Mouse (Mus musculus): ENCODE measurements around the gene Fbxo6.

The Fbxo6 gene

DNA sequence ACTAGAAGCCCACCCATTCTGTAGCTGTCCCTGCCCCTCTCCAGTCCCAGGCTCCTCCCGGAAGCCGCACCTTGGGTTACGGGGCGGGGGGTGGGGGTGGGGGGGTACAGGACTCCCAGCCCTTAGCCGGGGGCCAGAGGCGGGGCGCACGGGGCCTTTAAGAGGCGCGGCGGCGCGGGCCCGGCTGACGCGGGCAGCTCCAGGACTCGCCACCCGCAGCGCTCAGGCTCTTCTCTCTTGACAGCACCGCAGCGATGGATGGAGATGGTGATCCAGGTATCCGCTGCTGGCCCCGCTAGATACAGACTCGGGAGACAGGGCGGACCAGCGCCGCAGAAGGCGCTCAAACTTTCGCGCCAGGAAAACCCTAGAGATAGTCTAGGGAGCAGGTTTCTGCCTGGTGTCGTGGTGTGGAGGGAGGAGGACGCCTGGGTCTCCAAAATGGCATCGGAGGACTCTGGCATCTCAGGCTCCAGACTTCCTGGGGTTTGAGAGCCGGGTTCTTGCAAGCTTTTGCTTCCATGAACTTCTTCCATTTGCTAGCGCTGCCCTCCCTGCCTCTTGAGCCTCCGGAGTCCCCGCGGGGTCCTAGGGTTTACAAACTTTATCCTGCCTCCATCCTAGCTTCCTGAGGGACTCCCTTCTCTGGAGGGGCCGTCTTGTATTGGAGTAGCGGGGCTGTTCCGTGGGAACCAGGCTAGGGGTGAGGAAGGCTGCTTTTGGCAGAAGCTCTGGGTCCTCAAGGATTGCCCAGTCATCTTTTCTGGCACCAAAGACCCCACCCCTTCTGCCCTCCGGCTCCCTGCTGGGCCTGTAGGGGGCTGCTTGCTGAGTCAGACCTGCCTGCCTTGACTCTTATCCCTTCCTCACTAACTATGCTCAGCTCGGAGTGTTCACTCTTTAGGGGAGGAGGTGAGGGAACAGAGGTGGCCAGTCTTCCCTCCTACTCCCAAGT, 8.8 kb upstream of the Fbxo6 start, which contains the start of the genes Fbxo44 and Fbxo2:
Gene Fbxo44 (minus strand): TSS at position 47 of the 955 bp plus-strand sequence.
Gene Fbxo2 (plus strand): TSS at position 186 of the 955 bp plus-strand sequence.
- peak; percentile 83 for DNase-seq

DNA sequence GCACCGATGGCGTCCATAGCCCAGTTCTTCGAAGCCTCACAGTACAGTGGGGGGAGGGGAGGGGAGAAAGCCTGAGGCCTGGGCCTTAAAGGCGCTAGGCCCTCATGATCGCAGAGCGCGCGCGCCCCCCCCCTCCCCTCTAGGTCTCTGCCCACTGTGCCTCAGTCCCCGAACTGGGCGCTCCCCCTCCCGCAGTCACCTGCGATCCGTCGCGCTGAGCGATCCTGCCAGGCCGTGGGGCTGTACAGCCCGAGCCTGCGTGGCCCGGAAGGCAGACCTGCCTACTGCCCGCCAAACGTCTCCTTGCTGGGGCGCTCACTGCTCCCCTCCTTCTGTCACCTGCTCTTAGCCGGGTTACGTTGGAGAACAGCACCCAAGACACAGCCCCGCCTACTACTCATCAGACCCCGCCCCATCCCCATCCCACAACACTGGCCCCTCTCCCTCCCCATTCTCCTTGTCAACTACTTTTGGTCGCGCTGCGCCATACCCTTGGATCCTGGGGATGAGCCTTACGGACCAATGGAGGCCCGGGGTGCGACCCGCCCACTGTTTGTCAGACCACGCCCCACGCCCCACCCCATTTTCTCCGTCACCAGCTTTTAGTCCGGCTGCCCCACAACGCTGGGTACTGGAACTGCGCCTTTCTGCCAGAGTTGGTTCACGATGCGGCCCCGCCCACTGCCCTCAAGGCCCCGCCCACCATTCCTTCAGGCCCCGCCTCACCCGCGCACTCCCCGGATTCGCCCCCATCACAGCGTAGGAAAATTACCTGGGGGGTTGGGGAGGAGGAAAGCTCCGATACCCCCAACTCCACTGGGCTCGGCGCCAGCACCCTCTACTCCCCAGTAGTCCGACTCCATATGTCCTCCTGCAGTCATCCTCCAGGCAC, 7.8 kb upstream of the Fbxo6 start:
- peak; percentile 98 for DNase-seq

DNA sequence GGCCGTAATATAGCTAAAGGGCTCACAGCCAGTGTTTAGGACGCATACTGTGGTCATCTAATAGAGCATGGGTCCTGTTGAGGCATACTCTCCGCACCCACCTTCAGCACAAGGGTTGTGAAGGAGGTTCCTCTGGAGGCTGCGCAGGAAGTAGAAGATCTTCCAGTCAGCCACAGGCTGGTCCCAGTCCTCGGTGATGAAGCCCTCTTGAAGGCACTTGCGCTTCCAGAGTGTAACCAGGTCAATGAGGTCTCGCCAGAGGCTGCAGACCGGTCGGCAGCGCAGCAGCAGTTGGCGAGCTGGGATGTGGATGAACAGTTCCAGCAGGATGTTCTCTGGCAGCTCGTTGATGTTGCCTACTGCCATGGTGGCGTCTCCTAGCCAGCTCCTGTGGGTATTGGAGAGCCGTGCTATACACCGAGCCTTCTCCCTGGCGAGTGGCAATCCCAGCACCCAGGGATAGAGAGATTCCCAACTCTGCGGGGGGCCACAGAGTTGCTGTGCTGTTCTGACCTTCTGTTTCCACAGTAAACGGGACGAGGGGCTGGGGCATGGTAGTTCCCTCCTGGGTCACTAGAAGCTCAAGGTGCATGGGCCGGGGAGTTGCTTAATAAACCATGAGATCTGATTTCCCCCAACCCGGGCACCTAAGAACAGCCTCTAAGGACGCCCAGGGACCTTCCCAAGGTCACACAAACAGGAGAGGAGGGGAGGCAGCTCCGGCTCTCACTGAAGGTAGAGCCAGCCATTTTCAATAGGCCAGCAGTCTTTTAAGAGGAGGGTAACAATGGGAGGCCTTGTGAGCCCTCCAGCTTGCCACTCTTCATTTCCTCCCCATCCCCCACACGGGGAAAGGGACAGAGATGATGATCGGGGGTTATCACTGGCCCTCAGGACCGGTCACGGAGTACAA, 6.8 kb upstream of the Fbxo6 start:
- DNase-seq = peak; percentile 80

DNA sequence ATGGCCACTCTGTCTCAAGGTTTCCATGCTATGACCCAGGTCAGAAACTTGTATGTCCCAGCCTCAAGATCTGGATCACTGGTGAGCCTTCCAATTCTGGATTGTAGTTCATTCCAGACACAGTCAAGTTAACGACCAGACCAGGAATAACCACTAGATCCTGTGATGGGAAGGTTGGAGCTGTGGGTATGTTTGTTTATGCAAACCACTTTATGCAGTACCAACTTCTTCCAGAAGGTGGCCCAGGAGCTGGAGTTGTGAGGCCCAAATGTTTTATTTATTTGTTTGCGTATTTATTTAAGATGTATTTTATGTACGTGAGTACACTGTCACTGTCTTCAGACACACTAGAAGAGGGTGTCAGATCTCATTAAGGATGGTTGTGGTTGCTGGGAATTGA, 3.0 kb upstream of the Fbxo6 start:
- DNase-seq = peak; percentile 47

DNA sequence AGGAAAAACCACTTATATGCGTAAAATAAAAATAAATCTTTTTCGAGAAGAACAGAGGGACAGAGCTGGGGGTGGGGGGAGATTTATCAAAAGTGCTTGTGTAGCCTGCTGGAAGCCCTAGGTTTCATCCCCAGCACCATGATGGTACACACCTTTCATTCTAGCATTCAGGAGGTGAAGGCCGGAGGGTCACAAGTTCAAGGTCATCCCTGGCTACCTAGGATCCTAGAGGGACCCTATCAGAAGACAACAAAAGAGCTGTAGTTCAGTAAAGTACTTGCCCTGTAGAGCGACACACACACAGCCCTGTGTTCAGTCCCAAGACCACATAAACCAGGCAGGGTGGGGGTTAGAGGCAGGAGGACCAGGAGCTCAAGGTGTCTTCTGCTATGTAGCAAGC, 2.1 kb upstream of the Fbxo6 start:
- DNase-seq = peak; percentile 34

DNA sequence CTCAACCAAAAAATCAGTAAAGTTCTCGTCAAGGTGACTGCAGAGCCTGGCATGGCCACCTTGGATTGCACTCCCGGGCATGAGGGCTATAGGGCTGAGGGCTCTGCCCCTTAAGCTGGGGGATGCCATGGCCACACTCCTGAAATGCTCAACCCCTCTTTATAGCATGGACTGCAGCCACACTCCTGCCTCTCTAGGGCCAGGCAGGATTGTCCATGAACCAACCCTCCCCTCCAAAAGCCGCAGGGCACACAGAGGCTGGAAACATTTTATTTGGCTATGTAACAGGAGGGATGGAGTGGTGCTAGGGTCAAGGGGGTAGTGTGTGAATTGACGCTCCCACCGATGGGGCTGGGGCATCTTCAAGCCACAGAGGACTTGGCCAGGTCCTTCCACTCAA, 607 bp upstream of the Fbxo6 start:
- DNase-seq = peak; percentile 62

DNA sequence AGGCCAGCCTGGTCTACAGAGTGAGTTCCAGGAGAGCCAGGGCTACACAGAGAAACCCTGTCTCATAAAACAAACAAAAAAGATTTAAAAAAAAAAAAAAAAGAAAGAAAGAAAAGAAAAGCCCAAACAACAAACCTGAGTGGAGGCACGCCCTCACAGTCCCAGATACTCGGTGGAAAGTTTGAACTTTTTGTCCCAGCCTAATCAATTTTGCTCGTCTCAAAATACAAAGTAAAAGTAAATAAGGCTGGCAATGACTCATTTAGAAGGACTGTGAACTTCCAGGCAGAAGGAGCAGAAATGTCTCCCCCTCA, 1.0 kb downstream of the Fbxo6 start:
- no peak for DNase-seq

DNA sequence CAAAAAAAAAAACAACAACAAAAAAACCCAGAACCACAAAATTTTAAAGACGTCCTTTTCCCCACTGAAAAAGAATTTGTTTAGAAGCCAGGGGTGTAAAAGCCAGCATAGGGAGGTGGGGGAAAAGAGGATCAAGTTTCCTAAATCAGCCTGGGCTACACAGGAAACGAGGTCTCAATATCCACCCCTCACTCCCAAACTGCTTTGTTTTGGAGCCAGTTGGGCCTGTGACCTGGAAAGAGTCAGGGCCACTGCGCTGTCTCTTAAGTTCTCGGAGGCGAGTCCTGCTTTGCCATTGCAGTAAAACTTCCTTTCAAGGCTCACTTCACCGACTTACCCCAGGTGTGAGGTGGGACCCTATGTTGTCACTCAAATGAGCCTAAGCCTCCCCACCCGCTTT, 1.7 kb downstream of the Fbxo6 start:
- DNase-seq = peak; percentile 33

DNA sequence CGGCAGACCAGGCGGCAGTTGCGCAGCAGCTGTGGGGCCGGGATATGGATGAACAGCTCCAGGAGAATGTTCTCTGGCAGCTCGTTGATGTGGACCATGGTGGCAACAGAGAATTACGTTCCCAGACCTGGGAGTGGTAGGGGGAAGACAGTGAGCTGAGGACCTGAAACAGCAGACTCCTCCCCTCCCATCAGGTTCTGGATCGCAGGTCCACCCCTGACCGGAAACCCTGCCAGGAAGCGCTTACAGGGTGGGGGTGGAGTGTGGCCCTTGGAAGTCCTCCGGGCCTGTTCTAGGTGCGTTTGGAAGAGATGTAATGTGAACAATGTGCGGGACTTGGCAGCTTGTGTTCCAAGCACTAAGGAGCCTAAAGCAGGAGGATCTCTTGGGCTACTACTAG, 2.4 kb downstream of the Fbxo6 start:
- DNase-seq = no peak

DNA sequence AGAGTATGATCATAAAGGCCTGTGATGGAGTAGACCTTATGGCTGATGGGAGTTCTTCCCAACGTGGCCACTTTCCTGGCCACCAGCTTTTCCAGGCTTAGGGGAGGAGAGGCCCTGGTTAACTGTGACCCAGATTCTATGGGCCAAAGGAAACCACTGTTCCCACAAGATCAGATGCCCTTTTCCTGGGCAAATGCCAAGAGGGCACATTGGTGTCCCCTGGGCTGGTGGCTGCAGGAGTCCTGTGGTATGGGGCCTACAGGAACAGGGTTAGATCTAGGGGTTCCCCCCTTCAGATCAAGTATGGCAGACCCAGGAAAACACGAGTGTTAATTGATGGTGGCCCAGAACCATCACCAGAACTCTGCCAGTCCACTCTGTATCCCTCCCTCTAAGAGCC, 4.2 kb downstream of the Fbxo6 start:
- peak; percentile 33 for DNase-seq

DNA sequence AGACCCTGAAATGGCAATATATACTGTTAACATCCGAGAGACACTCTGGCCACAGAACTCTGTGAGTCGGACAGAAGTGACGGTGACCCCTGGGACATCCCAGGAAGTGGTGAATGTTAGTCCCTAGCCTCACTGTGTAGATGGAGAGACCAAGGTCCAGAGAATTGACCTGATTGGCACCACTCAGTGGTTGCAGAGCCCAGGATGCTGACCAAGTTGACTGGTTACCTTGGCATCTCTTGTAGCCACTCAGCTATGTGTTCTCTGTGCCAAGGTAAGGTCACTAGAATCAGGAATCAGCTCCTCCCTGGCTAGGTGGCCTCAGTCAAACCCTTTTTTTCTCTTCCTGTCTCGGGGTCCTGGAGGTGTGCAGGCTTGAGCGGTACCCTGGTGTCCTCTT, 8.2 kb downstream of the Fbxo6 start:
- DNase-seq = peak; percentile 28

DNA sequence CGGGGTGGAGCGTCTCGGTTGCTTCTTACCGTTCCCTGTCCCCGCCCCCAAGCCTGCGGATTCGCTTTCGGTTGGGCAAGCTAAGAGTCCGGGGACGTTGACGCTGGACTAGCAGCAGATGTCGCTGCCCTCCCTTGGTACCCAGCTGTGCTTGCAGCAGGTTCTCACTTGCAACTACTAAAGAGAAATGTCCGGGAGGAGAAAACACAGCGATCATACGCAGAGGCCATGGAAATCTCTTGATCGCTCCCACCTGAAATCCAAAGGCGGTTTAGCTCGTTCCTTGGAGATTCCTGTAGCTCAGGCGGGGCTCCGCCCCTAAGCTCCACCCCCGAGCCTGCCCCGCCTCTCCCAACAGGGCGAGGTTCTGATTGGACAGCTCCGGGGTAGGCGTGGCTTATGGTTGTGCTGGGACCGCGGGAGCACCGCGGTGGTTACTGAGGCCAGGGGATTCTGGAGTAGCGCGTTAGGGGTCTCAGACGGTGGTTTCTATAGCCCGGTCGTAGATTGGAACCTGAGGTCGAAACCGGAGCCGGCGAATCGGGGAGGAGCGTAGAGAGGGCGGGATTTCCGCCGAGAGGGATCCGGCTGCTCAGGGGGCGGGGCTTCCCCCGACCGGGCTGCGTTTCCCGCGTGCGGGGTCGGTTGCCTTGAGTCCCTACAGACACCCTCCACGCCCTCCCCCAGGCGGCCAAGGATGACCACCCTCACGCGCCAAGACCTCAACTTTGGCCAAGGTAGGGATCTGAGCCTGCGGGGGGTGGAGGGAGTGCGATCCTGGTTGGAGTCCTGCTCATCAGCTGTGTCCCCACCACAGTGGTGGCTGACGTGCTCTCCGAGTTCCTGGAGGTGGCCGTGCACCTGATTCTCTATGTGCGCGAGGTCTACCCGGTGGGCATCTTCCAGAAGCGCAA, 11.6 kb downstream of the Fbxo6 start:
- peak; percentile 95 for DNase-seq

DNA sequence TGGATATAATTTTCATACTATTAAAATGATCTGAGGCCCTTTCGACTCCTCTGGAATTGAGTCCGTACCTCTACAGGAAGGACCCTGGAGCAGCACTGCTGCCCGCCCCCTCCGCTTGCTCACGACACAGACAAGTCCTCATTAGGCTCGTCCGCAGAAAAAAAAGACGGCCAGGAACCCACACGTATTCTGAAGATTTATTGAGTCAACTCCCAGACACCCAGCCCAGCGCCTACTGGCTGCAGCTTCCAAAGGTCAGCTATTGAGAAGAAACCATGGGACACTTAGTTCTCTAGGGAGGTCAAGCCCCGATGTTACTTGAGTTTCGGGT, 12.2 kb downstream of the Fbxo6 start:
- DNase-seq = no peak

DNA sequence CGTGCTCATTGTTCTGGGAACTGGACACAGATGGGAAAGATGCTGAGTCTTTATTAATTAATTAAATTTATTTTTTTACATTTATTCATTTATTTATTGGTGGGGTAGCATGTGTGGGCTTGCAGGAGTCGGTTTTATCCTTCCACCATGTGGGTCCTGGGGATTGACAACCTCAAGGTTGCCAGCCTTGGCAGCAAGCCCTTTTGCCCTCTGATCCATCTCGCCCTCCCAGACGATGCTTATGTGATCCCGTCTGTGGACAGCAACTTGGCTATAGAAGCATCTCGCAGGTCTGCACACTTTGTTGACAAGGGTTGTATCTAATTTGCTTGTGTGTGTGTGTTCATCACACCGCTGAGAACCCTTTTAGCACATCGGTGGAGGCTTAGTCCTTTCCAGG, 14.4 kb downstream of the Fbxo6 start:
- DNase-seq = peak; percentile 29

DNA sequence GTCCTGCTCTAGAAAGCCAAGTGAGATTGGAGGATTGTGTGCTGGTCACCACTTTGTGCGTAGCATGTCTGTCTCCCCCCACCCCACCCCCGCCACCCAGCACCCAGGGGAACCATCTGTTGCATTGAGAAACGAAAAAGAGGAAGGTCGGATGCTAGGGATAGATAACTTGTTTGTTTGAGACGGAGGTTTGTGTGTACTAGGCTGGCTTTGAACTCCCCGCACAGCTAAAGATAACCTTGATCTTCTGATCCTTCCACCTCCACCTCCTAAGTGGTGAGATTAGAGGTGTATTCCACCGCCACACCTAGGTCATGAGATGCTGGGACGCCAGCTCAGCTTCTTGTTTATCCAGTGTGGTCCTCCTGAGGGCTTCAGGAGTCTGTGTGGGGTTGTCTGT, 17.0 kb downstream of the Fbxo6 start:
- DNase-seq = no peak

DNA sequence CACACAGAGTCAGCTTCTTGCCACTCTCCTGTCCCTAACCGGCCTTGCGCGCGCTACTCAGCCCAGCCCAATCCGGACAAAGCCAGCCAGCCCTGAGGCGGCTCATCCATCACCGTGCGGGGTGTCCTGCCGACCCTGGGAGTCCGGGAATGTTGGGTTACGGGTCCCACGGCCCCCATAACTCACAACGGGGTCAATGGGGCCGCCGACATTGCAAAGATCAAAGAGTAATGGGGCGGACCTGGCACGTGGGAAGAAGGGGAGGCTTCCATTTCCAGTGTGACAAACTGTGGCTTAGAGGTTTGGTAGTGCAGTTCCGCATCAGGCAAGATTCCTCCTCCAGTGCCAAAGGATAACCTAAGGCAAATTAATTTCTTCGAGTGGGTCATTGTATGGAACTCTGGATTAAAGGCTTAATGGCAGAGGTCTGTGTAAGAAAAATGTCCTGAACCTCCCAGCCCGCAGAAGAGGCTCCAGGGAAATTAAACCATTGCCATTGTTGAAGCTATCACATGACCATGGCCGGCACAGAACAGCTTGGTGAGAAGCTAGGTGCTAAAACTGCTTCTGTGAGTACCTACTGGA, 20.4 kb downstream of the Fbxo6 start:
- DNase-seq = no peak

DNA sequence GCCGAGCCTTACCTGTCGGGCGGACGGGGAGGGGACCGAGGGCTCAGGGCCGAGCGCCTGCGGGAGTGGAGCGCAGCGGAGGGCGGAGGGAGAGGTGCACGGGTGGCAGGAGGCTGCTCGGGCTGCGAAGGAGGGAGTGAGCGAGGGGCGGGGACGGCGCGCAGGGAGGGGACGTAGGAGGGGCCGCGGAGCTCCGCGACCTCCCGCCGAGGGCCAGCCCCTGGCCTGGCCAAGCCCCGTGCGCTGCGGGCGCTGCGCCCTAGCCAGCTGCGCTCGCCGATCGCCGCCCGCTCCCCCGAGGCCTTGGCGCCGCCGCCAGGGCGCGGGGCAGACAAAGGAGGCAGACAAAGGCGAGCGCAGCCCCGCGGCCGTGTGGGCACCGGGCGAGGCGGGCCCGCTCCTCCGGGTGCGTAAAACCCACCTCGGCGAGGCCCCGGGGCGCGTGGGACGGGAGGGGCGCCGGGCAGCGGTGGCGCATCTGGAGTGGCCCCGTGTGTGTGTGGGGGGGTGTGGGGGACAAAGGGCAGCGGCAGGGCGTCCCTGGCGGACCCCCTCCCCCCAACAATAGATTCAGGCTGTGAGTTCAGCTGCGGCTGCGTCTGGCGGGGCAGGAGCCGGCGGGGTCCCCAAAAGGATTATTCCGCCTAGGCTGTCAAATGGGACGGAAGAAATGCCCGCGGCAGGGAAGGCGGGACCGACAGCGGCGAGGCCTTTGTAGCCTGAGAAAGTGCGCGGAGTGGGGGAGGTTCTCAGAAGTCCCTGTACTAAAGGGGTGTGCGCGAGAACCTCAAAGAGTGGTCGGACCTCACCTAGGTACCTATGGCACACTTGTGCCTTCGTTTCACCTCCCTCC, 21.2 kb downstream of the Fbxo6 start, which contains the start of gene Draxin:
Gene Draxin (minus strand): TSS at position 138 of the 853 bp plus-strand sequence.
- DNase-seq = no peak

DNA sequence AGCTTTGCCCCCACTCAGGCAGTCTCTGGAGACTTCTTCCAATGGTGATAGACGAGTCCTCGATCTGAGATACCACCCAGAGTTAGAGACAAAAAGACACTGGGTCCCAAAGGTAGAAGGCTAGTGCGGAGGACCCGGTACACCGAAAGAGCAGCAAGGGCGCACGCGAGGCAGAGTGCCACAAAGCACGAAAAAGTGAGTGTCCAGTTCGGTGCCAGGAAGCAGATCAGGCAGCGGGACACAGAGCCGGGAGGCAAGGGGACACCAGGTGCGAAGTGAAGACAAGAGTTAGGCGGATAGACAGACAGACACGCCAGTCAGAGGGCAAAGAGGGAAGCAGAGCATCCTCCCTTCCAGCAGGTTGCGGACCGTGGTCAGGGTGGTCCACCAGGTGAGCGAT, 21.8 kb downstream of the Fbxo6 start, which contains the start of gene Mad2l2:
Gene Mad2l2 (plus strand): TSS at position 252 of the 400 bp plus-strand sequence.
- no peak for DNase-seq

DNA sequence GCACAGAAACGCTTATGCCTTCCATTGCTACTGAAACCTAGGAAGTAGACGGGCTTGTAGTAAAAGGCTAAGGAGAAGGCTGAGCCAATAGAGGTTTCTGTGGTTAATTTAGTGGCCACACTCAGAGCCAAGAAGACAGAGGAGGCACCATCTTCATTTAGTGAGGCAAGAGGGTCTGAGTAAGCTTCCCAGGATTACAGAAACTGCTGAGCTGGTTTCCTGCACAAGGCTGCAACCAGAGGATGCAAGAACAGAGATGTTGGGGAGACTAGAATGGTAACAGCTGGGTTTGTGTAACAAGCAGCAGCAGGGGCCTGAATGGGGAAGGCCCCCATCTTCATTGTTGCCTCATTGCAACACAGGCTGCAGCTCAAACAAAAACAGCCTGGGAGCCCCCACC, 23.3 kb downstream of the Fbxo6 start:
- DNase-seq = no peak

DNA sequence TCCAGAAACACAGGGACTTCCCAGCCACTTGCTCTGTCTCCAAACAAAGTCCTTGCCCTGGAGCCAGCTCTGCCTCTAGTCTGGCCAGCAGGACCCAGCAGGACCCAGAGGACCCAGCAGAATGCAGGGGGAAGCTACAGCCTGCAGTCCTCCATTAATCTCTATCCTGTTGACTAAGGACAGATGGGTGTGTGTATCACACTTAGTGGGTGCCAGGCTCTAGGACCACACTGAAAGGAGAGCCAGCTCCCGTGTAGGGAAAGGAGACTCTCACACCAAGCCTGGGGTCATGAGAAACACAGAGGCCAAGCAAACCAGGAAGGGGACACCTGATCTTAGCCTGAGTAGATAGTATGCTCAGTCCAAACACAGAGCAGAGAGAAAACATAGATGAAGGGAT, 23.7 kb downstream of the Fbxo6 start:
- DNase-seq = no peak
